Mouse (Mus musculus) layer of hippocampus, postnatal 36 days (tissue): ENCODE data around the gene Gdf9. TPM values are rescaled to one million over a fixed set of nuclear protein-coding genes. Genes with fewer than 3 reads are reported as not detected.

Experiments
- DNase-seq, 2 experiments: peaks; one replicate each; pipeline ENCODE4 v3.0.0; 2022
- total RNA-seq, 2 experiments: library from RNA; stranded (reverse); gene quantifications; 2 replicates each; pipeline ENCODE4 v1.2.3; 2021

The Gdf9 gene
- total RNA-seq, 2 experiments from 2014 or later, result 1.00 to 1.0 TPM

GRCm38 (mm10) chr11:53445562-53445961 is 14.7 kb downstream of the Gdf9 start:
- no peak for DNase-seq

- DNase-seq, result no peak
These were observed 15.4 kb downstream of the Gdf9 start for GRCm38 (mm10) chr11:53446183-53446582.

- DNase-seq, result no peak
These were observed 17.2 kb downstream of the Gdf9 start for GRCm38 (mm10) chr11:53447996-53448395.

- DNase-seq, result no peak
These were observed 17.7 kb downstream of the Gdf9 start for GRCm38 (mm10) chr11:53448529-53448928.

GRCm38 (mm10) chr11:53450070-53450705 is 19.4 kb downstream of the Gdf9 start:
- no peak for DNase-seq

GRCm38 (mm10) chr11:53451361-53451760 is 20.5 kb downstream of the Gdf9 start:
- DNase-seq, result no peak

- no peak for DNase-seq
These were observed 21.6 kb downstream of the Gdf9 start for GRCm38 (mm10) chr11:53452396-53452795.

GRCm38 (mm10) chr11:53453031-53453430 is 22.2 kb downstream of the Gdf9 start:
- DNase-seq, result no peak

GRCm38 (mm10) chr11:53456474-53457371 is 25.9 kb downstream of the Gdf9 start, which contains the start of the genes Gm10447 and Shroom1:
TSS of gene Gm10447 (minus strand) at chr11:53457110.
TSS of gene Shroom1 (plus strand) at chr11:53457205.
- DNase-seq, result no peak

- no peak for DNase-seq
These were observed 26.6 kb downstream of the Gdf9 start for GRCm38 (mm10) chr11:53457372-53457954.

GRCm38 (mm10) chr11:53458996-53459395 is 28.2 kb downstream of the Gdf9 start:
- DNase-seq, result no peak

- no peak for DNase-seq
These were observed 29.4 kb downstream of the Gdf9 start for GRCm38 (mm10) chr11:53460192-53460591.

- no peak for DNase-seq
These were observed 30.9 kb downstream of the Gdf9 start for GRCm38 (mm10) chr11:53461727-53462126.

- peak; percentile 35 to 56 for DNase-seq
These were observed 33.0 kb downstream of the Gdf9 start for GRCm38 (mm10) chr11:53463551-53464424.

- peak; percentile 81 to 82 for DNase-seq
These were observed 35.6 kb downstream of the Gdf9 start for GRCm38 (mm10) chr11:53466231-53466971.

GRCm38 (mm10) chr11:53469294-53469967 is 38.6 kb downstream of the Gdf9 start:
- DNase-seq, result no peak

- DNase-seq, result peak; percentile 89 to 92
These were observed 39.3 kb downstream of the Gdf9 start, which contains the start of gene Gm9837 for GRCm38 (mm10) chr11:53469968-53470695. TSS of gene Gm9837 (minus strand) at chr11:53470479.

GRCm38 (mm10) chr11:53472709-53473108 is 41.9 kb downstream of the Gdf9 start:
- no peak for DNase-seq

- DNase-seq, result no peak
These were observed 44.8 kb downstream of the Gdf9 start for GRCm38 (mm10) chr11:53475620-53476019.

GRCm38 (mm10) chr11:53477833-53478232 is 47.0 kb downstream of the Gdf9 start:
- no peak for DNase-seq
